Mouse (Mus musculus) hindlimb bud, embryonic 11.5 days (tissue): Measurements from ENCODE around the gene Foxf1.

Experiments
- DNase-seq: peaks from one replicate; pipeline ENCODE4 v3.0.0-alpha.2; 2012; ENCODE audit warnings: low read depth, low spot score; ENCODE audit errors: extremely low spot score

The Foxf1 gene

DNA sequence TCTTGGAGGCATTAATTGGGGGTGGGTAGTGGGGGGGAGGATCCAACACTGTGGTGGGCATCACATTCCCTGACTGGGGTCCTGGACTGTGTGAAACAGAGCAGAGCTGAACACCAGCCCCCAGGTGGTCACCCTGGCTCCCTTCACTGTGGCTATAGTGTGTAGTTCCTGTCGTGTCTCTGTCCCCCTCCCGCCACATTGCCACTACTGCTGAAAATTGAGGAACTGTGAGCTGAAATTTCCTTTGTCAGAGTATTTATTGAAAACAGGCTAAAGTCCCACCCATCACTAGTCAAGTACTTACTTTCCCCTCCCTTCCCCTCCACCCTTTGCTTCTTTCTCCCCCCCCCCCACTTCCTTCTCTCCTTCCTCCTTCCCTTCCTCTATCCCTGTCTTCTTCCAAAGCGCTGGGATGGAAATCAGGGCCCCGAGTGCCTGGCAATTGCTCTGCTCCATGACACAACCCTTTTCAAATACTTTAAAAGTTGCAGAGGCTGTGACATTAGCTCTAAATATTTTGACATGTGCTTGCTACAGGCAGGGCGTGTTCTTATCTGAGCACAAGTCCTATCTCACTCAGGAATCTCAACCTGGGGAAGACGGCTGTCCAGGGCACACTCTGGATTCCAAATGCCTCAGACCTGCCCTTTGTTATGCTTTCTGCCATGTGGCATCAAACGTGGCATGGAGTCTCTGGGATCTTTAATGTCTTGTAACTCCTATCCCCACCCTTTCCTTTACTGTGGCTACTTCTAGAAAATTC is 27.1 kb downstream of the Foxf1 start:
- DNase-seq, result no peak

DNA sequence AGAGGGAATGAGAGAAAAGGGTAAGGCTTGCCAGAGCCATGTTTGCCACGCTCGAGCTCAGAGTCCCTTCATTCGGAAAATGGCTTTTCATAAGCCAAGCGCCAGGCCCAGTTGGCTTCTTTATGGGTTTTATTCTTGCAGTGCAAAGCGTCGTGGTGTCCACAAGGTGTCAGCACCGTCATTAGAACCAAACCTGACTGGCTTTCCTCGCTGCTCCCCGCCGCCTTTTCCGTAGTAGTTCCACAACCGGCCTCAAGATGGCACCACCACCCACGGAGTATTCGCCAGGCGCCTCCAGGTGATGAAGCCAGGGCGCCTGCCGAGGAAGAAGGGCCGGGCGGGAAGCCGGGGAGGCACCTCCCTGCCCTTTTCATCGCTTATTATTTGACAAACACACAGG is 29.1 kb downstream of the Foxf1 start:
- no peak for DNase-seq

DNA sequence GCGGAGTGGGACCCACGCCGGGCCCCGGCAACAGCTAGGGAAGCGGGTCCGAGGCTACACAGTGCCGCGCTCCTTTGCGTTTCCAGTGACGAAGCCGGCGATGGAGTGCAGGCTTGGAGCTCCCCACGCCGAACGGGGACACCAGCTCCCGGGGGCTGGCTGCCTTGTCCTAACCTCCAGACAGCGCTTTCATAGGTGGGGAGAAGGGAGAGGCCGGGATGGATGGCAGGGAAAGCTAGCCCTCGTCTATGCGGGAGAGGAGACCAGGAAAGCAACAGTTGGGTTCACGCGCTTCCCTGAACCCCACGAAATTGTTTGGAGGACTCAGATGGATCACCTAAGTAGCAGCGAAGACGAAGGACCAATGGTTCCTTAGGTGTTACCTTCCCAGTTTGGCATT is 30.9 kb downstream of the Foxf1 start:
- DNase-seq, result no peak

DNA sequence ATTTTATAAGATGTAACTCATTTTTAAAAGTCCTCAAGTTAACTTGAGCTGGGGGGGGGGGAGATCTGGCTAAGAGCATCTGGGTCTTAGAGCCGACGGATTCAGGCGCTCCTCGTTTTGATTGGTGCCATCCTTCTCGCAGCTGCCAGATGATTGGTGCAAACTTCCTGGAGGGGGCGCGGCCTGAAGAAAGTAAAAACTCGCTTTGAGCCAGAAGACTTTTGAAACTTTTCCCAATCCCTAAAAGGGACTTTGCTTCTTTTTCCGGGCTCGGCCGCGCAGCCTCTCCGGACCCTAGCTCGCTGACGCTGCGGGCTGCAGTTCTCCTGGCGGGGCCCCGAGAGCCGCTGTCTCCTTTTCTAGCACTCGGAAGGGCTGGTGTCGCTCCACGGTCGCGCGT is 31.8 kb downstream of the Foxf1 start, which contains the start of gene Foxc2:
Gene Foxc2 (plus strand): TSS at position 224 of the 400 bp plus-strand sequence.
- no peak for DNase-seq

DNA sequence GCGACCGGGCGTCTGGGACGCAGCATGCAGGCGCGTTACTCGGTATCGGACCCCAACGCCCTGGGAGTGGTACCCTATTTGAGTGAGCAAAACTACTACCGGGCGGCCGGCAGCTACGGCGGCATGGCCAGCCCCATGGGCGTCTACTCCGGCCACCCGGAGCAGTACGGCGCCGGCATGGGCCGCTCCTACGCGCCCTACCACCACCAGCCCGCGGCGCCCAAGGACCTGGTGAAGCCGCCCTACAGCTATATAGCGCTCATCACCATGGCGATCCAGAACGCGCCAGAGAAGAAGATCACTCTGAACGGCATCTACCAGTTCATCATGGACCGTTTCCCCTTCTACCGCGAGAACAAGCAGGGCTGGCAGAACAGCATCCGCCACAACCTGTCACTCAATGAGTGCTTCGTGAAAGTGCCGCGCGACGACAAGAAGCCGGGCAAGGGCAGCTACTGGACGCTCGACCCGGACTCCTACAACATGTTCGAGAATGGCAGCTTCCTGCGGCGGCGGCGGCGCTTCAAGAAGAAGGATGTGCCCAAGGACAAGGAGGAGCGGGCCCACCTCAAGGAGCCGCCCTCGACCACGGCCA is 32.5 kb downstream of the Foxf1 start:
- DNase-seq, result no peak

DNA sequence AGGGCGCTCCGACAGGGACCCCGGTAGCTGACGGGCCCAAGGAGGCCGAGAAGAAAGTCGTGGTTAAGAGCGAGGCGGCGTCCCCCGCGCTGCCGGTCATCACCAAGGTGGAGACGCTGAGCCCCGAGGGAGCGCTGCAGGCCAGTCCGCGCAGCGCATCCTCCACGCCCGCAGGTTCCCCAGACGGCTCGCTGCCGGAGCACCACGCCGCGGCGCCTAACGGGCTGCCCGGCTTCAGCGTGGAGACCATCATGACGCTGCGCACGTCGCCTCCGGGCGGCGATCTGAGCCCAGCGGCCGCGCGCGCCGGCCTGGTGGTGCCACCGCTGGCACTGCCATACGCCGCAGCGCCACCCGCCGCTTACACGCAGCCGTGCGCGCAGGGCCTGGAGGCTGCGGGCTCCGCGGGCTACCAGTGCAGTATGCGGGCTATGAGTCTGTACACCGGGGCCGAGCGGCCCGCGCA is 33.0 kb downstream of the Foxf1 start:
- no peak for DNase-seq

DNA sequence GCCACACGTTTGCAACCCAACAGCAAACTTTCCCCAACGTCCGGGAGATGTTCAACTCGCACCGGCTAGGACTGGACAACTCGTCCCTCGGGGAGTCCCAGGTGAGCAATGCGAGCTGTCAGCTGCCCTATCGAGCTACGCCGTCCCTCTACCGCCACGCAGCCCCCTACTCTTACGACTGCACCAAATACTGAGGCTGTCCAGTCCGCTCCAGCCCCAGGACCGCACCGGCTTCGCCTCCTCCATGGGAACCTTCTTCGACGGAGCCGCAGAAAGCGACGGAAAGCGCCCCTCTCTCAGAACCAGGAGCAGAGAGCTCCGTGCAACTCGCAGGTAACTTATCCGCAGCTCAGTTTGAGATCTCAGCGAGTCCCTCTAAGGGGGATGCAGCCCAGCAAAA is 33.7 kb downstream of the Foxf1 start:
- DNase-seq, result no peak

DNA sequence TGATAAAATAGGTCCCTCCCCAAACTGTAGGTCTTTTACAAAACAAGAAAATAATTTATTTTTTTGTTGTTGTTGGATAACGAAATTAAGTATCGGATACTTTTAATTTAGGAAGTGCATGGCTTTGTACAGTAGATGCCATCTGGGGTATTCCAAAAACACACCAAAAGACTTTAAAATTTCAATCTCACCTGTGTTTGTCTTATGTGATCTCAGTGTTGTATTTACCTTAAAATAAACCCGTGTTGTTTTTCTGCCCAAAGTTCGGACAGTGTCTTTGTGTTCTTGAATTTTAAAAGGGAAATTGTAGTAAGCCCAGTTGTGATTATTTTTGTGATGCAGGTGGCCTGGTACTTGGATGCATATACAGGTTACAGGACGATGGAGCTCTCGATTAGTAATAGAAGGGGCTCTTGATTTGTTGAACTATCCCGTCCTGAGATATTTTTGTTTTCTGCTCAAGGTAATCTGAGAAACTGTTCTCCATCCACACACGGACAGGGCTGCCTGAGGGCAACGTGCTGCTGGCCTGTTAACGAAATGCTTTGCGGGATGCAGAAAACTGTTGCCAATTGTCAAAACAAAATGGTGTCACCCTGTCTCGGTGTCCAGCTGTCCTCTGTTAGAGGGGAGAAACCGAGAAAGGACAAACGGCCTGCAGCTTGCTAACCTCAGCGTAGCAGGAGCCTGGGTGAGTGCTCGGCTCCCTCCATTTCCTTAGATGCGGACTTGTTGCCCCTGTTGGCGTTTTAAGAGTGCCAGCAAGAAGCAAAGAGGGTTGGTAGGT is 34.6 kb downstream of the Foxf1 start:
- no peak for DNase-seq

DNA sequence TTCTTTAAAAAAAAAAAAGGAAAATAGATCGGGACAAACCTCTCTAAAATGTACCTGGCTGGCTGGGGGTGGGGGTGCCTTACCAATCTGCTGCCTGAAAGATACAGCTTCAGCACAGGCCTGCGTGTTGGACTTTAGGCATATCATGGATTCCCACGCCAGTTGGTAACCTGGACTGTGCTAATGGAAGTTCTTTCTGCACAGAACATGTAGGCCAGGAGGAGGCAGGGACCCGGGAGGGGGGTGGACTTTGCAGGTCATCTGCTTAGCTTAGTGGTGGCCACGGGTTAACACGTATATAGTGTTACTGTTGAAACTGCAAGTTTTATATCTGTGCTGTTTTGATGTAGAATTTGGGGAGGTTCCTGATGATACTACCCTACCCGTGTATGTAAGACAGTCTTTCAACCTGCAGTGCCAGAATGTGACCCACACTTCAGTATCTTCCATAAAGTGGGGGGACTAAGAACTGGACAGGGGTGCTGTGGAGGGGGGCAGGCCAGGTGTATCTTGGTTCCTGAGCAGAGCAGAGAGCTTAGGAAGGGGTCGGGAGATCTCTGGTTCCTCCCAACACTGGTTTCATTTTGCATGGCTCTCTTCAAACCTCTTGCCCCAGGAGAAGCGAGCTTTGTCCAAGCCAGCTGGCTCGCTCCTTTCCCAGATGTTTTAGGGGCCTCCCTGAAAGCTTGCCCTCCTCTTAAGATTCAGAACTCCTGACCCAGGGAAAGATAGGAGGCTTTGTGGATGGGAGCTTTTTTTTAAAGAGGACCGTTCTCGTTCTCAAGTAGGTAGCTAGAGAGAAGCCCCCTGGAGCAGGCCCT is 35.7 kb downstream of the Foxf1 start:
- no peak for DNase-seq

DNA sequence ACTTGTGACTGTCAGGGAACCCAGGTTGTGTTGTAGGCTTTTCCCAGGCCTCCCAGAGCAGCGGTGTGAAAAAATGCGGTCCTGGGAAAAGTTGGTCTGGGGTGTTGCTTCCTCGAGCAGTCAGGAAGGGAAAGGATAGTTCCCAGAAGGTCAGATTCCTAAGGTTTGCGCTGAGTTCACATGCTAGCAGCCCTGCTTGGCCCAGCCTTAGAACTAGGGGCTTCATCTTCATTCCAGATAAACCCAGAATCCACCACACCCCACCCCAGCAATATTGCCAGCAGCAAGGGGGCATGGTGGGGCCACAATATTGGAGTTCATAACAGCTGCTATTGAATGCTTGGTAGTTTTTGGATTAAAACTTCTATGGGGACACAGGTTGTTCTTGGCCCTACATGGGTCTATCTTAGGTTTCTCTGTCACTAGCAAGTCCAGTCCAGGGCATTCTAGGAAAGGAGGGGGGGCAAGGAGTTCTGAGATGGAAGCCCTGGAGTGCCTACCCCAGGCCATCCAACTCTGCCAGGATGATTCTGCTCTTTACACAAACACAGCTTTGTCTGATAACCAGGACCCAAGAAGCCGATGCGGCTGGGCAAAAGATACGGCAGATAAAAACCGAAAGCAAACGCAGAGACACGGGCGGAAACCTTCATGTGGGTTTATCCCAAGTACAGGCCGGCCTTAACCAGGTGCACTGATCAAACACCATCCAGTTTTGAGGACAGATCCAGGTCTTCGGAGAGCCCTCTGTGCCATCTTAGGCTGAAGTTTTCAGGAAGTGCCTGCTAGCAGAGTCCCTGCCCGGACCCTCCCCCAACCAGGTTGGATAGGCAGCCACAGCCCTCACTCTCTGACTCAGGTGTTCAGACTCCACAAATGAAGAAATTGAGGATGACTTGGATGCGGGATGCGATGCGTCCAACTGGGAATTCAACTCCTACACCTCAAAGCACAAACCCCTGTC is 36.6 kb downstream of the Foxf1 start:
- no peak for DNase-seq

DNA sequence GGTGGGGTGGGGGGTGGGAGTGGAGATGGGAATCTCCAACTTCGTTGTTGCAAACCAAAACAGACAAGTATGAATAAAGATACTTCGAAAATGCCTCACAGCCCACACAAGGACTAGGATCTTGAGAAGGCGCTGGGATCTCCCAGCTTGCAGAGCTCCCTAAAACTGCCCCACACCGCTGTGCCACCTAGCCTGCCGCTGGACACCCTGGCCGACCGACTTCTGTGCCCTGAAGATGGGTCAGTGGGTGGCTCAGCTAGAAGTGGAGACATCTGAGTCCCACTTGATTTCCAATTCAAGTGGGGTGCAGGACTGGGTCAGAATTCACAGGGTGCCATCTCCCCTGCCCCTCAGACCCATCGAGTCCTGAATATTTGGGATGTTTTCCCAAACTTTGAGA is 37.5 kb downstream of the Foxf1 start:
- no peak for DNase-seq

DNA sequence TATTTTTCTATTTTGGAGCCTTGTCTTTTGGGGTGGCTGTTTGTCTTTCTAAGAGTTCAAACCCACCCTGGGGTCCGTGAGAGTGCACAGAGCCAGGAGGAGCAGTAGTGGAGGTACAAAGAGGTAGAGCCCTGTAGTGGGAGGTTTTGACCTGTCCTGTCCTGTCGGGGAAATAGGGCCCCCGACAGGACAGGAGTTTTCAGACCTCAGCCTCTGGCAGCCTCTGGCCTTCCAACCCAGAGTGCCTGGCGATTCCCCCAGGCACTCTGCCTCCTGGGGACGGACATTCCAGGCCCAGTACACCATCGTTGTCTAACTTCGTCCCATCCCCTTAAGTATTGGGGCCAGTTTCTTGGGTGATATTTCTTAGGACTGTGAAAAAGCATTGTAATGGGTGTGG is 38.2 kb downstream of the Foxf1 start:
- no peak for DNase-seq

DNA sequence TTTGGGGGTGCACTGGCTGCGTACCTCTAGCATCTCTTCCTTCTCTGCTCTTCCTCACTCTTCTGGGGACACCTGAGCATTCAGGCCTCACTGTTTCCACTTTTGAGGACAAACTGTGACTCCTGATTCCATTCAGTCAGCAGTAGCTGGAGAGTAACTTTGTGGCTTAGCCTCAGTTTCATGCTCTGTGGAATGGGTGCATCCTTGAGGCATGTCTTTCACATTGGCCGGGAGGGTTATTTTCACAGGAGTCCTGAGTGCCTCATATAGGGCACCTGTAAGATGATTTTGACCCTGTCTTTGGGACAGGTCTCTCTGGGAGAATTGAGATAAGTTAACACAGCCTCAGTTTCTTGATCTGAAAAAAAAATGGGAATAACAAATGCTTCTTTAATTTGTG is 38.9 kb downstream of the Foxf1 start:
- no peak for DNase-seq

DNA sequence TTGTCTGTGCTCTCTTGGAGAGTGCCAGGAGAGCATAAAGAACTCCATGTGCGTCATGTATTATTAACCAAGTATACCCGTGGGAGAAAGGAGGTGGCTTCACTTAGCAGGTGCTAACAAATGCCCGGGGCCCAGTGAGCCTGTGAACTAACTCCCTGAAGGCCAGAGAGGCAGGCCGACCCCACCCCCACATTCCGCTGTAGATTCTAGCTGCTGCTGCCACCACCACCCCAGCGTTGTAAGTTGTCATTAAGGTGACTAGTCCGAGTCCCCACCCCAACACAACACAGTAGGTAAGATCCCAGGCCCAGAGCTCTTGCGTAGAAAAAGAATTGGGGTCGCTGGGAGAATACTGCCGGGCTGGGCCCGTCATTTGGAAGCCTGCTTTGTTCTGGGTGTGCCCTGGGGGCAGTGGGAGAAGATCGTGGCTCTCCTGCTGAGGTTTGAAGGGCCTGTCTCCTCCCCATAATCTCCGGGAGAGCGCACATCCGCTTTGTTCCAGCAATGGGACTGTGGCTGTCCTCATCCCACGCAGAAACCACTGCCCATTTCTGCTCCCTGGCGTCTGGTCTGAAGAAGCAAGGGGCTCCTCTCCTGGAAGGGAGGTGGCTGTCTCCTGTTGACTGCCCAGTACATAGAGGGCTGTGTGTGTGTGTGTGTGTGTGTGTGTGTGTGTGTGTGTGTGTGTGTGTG is 40.5 kb downstream of the Foxf1 start:
- no peak for DNase-seq

DNA sequence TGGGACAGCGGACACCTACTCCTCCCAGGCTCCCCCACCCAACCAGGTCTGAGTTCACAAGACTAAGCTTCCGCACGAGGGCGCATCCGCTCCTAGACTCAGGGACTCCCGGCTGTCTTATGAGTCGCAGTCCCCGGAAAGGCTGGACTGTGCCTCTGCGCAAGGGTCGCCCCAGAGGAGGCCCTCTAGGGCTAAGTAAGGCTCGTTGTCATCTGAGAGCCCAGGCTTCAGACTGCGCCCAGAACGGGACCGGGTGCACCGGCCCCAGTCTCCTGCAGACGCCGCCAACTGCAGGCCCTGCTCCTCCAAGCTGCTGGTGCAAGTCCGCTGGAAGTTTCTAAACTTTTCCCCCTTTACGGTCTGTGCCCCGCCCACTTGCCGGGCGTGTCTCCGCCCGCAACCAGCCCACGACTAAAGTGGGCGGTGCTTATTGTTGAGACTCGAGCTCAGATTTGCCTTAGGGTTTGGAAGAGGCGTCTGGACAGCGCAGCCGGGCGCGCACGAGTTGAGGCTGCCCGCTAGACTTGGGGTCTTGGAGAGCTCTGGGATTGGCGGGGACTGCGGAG is 41.2 kb downstream of the Foxf1 start:
- DNase-seq, result no peak

DNA sequence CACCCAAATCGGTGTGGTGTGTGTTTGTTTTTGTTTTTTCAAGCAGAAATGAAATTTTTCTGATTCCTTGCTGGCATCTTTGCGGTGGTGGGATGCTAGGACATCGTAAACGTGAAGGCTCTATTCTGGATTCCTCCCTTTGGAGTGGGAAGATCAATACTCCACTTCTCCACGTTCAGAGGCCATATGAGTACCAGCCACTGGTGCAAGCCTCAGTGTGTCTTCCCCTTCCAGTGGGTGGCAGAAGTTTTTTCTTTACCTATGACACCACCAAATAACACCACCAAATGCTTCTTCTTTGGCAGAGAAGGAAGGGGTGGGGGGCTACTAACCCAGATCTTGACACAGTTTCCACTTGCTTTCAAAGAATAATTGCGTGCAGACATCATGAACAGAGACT is 42.0 kb downstream of the Foxf1 start:
- no peak for DNase-seq

DNA sequence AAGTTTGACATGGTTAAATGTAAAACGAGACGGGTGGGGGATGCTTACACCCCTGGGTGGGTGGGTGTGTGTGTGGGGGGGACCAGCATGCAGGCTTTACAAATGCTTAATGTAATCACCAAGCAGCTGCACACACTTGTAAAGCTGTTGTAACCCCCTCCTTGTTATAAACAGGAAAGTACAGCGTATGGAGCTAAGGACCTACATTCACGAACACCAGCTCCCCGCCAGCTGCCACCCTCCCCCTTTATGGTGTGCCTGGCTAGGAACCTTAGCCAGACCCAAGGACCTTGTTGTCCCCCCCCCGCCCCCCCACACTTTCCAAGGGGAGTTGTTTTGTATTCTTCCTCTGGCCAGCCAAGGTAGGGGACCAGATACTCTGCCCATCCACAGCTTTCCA is 42.5 kb downstream of the Foxf1 start:
- no peak for DNase-seq

DNA sequence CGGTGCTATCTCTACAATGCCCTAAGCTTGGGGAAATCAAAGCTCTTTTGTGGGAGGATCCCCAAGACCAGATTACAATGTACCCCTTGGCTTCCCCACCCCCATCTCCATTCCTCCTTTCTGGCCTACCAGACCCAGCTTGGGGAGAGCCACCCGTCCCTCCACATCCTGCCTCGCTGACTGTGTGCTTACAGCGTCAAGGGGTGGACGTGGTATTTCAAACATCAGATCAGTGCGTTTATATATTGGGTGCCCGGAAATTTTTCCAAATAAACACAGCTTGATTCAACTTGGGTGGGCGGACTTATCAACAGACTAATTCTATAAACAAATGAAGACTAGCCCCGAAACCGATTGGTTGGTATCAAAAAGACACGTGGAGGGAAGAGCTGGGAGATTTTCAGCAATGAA is 43.1 kb downstream of the Foxf1 start:
- no peak for DNase-seq

DNA sequence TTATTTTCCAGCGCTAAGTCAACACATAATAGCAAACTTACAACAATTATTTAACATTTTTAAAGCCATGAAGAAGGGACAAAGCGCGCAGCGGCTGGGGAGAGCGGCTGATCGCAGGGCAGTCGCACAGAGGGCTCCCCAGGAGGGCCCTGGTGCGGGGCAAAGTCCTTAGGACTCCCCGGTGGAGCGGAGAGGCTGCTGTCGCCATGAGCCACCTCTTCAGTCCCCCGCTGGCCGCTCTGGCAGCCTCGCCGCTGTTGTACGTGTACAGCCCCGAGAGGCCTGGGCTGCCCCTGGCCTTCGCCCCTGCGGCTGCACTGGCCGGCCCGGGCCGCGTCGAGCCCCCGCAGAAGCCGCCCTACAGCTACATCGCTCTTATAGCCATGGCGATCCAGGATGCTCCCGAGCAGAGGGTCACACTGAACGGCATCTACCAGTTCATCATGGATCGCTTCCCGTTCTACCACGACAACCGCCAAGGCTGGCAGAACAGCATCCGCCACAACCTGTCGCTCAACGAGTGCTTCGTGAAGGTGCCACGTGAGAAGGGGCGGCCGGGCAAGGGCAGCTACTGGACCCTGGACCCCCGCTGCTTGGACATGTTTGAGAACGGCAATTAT is 43.7 kb downstream of the Foxf1 start, which contains the start of gene Foxl1:
Gene Foxl1 (plus strand): TSS at position 185 of the 620 bp plus-strand sequence.
- DNase-seq, result no peak
